Mouse (Mus musculus) neutrophil, adult 59 days (primary cell): ENCODE measurements around the gene Hsd17b10. TPM values are rescaled to one million over a fixed set of nuclear protein-coding genes. Genes with fewer than 3 reads are reported as not detected.

ENCODE experiments used
- total RNA-seq, 2 experiments: library from RNA; stranded (reverse); gene quantifications; 1 replicate in 1 of 2; 2 replicates in 1 of 2; pipeline ENCODE4 v1.2.4; 2023

Gene Hsd17b10
- 10 to 100 TPM; 35.6 to 44.6 TPM for total RNA-seq

DNA sequence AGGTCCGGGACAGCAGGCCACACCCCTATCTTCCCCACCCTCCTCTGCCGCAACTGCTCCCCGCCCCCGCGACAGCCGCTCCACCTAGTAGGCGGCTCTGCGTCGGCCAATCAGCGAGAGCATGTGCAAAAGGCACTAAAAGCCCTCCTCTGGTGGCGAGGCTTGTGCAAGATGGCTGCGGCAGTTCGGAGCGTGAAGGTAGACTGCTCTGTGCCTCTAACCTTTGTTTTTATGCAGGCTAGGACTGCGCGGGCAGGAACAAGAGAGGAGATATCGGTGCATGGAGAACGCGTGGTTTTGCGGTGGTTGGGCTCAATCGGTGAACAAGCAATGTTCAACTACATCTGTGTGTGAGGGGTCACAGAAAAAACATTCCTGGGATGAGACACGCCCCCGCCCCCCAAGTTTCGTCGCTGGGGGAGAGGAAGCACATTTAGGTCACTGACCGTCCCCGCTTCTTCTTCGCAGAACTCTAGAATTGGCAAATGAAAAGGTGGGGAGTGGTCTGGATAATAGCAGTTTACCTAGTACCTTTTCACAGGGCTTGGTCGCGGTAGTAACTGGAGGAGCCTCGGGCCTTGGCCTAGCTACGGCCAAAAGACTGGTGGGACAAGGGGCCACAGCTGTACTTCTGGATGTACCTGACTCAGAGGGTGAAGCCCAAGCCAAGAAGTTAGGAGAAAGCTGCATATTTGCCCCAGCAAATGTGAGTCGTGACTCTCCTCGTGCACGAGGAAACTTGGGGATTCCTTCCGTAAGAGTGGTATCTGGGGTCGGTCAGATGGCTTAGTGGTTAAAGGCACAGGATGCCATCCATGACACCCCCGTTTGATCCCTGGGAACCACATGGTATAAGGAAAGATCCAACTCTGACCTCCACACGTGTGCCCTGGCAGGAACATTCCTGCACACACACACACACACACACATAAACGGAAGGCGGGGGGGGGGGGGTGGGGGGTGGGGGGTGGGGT, at the start of gene Hsd17b10:
Gene Hsd17b10 (plus strand): TSS at position 109 of the 974 bp plus-strand sequence.

GRCm38 (mm10) chrX:152016151-152017145, 14.8 kb downstream of the Hsd17b10 start, which contains the start of the genes Ribc1 and Smc1a:
Gene Ribc1 (minus strand): TSS chrX:152016295.
Gene Smc1a (plus strand): TSS chrX:152016428.

Other genes with a start within 250 kb of the Hsd17b10 start
- 100 to 1,000 TPM in 1 of 2 experiments, 10 to 100 TPM in 1; 79.2 to 100 TPM for gene Huwe1, start 201.0 kb upstream of the Hsd17b10 start, total RNA-seq
- under 1 TPM; 0.38 to 0.99 TPM for gene Ribc1, start 14.4 kb downstream of the Hsd17b10 start, total RNA-seq
- gene Smc1a, start 14.6 kb downstream of the Hsd17b10 start, total RNA-seq, result 10 to 100 TPM; 74.3 to 90.0 TPM
- gene Iqsec2, start 142.4 kb downstream of the Hsd17b10 start, total RNA-seq, result 1 to 10 TPM; 7.3 to 8.4 TPM
- 10 to 100 TPM; 56.6 to 82.6 TPM for gene Kdm5c, start 231.2 kb downstream of the Hsd17b10 start, total RNA-seq